Mouse (Mus musculus) midbrain, postnatal 0 days (tissue): ENCODE results near the gene Vegfa. TPM values are rescaled to one million over a fixed set of nuclear protein-coding genes. Genes with fewer than 3 reads are reported as not detected.

Source experiments
- ATAC-seq: fragments of 200-750 bp; cut with Nextera tagmentation; 2 replicates; pipeline ENCODE4 v1.8.0; 2017; ENCODE audit warnings: moderate number of reproducible peaks, mild to moderate bottlenecking, moderate TSS enrichment, moderate library complexity; ENCODE audit not compliant: low FRiP score
- DNase-seq: peaks from one replicate; pipeline ENCODE4 v3.0.0-alpha.2; 2015; ENCODE audit warnings: low spot score
- H3K27ac ChIP-seq: fragments of 300-500 bp; sonication (generic); 2 replicates; pipeline ENCODE4 v1.5.1; 2014; ENCODE audit warnings: low read depth, mild to moderate bottlenecking, low read length, mixed read lengths
- H3K27me3 ChIP-seq: fragments of 300-500 bp; sonication (generic); 2 replicates; pipeline ENCODE4 v1.6.1; 2014; ENCODE audit warnings: low read length, control low read depth, mixed read lengths; ENCODE audit not compliant: insufficient read depth
- H3K36me3 ChIP-seq: fragments of 300-500 bp; sonication (generic); 2 replicates; pipeline ENCODE4 v1.6.1; 2014; ENCODE audit warnings: low read length, control low read depth, mixed read lengths; ENCODE audit not compliant: insufficient read depth
- H3K4me1 ChIP-seq: fragments of 300-500 bp; sonication (generic); 2 replicates; pipeline ENCODE4 v1.6.1; 2014; ENCODE audit warnings: mild to moderate bottlenecking, control low read depth, antibody characterized with exemption, low read length, mixed read lengths; ENCODE audit not compliant: insufficient read depth
- H3K4me2 ChIP-seq: fragments of 300-500 bp; sonication (generic); 2 replicates; pipeline ENCODE4 v1.6.1; 2014; ENCODE audit warnings: low read depth, mild to moderate bottlenecking, low read length, mixed read lengths; ENCODE audit not compliant: poor library complexity, severe bottlenecking
- H3K4me3 ChIP-seq: fragments of 300-500 bp; sonication (generic); 2 replicates; pipeline ENCODE4 v1.5.1; 2014; ENCODE audit warnings: low read depth, mild to moderate bottlenecking, low read length, moderate library complexity
- H3K9ac ChIP-seq: fragments of 300-500 bp; sonication (generic); replicated peaks from 2 replicates; pipeline ENCODE4 v1.6.1; 2014; ENCODE audit warnings: mild to moderate bottlenecking, low read length, moderate library complexity, mixed read lengths; ENCODE audit not compliant: poor library complexity, severe bottlenecking
- H3K9me3 ChIP-seq: fragments of 300-500 bp; sonication (generic); 2 replicates; pipeline ENCODE4 v1.6.1; 2016; ENCODE audit warnings: low read length, control low read depth
- CTCF ChIP-seq: IDR thresholded peaks from 2 replicates; pipeline ENCODE4 v1.5.1; 2016; ENCODE audit warnings: antibody characterized with exemption, mild to moderate bottlenecking
- WGBS: fragments of 180-500 bp; shearing (Covaris S2); extraction: QIAGEN DNeasy Blood & Tissue Kit; methylation state at CpG from one replicate; pipeline ENCODE4 v1.1.7; 2014; 5-methylcytosine and 5-hydroxymethylcytosine counted together
- polyA plus RNA-seq: library from polyadenylated mRNA; unstranded; fragments of >200 nt; fragmentation: Nextera tagmentation; extraction: Ambion mirVana; gene quantifications from 2 replicates; pipeline ENCODE4 v1.2.1, GENCODE M21; 2015
- total RNA-seq: library from RNA; depleted of rRNA; stranded (reverse); fragments of >200 nt; gene quantifications from 2 replicates; pipeline ENCODE4 v1.2.3, GENCODE M21; 2014

Gene Vegfa
- total and polyA plus RNA-seq, 2 experiments from 2014 or later, result 3.0 to 105 TPM

DNA sequence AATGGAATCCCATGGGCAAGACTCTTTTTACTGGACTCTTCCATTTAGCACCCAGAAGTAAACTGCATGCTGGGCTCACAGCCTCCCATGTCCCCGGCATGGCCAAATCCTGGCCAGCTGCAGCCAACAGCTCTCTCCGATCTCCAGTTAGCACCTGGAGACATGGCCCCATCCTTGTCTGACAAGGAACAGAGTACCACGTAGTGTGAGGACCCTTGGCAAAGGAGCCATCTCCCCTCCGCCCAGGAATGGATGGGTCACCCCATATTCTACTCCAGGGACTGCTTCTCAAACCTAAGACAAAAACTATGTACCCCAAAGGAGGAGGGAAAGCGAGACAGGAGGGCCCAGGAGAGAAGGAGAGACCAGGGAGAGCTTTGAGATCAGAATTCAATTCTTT lies 15.6 kb downstream of the Vegfa start:
- DNase-seq (no peak), ATAC-seq (no peak)
- H3K36me3 ChIP-seq, result peaks cover 37% of the 10 kb centered on the region
- H3K27me3 ChIP-seq, result no peaks in the 10 kb centered on the region
- H3K9ac ChIP-seq, result no peak overlapping the region
- no peaks in the 10 kb centered on the region for H3K4me1 ChIP-seq
- no peak overlapping the region for H3K27ac ChIP-seq
- WGBS, result 94% methylated on average over 5 of the region's 5 CpGs
- H3K9me3 ChIP-seq, result no peaks in the 10 kb centered on the region
- H3K4me2 ChIP-seq, result no peak overlapping the region
- TF ChIP-seq CTCF, result no peak
- H3K4me3 ChIP-seq, result no peak overlapping the region

DNA sequence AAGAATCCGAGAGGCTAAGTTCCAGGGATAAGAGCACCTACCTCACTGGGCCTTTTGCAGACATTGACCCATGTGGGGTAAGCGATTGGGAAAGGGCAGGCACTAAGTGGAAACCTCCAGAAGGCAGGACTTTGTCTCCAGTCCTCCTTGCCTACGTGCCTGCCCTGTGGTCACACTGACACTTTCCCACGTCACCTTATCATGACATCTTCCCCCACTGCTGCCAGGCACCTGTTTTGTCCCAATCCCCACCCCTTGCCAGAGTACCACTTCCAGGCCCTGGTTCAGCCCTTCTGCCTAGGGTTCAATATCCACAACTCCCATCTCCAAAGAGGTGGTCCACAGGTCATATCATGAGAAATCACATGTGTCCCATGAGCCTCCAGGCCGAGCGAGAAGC lies 16.2 kb downstream of the Vegfa start:
- 95% methylated on average over 6 of the region's 6 CpGs for WGBS
- H3K27ac ChIP-seq, result no peak overlapping the region
- H3K27me3 ChIP-seq, result no peaks in the 10 kb centered on the region
- no peak overlapping the region for H3K4me3 ChIP-seq
- DNase-seq (no peak), ATAC-seq (no peak)
- no peak overlapping the region for H3K9ac ChIP-seq
- H3K4me2 ChIP-seq, result no peak overlapping the region
- peaks cover 32% of the 10 kb centered on the region for H3K36me3 ChIP-seq
- TF ChIP-seq CTCF, result no peak
- no peaks in the 10 kb centered on the region for H3K4me1 ChIP-seq
- H3K9me3 ChIP-seq, result no peaks in the 10 kb centered on the region

DNA sequence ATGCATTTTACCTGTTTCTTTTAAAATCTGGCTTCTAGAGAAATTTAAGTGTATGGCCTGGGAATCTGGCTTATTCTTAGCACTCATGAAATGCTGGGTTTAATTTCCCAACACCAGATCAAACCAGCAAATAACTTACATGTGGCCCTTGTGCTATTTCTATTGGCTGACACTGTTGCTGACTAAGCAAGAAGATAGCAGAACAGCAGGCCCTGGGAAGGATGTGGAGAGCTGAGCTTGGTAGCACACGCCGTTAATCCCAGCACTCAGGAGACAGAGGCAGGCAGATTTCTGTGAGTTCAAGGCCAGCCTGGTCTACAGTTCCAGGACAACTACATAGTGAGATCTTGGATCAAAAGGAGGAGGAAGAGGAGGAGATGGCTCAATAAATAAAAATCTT lies 17.2 kb downstream of the Vegfa start:
- H3K27me3 ChIP-seq, result no peaks in the 10 kb centered on the region
- H3K4me1 ChIP-seq, result no peaks in the 10 kb centered on the region
- DNase-seq (no peak), ATAC-seq (no peak)
- no peak overlapping the region for H3K27ac ChIP-seq
- TF ChIP-seq CTCF, result no peak
- no peak overlapping the region for H3K9ac ChIP-seq
- WGBS, result 92% methylated on average over 2 of the region's 2 CpGs
- peaks cover 22% of the 10 kb centered on the region for H3K36me3 ChIP-seq
- no peak overlapping the region for H3K4me2 ChIP-seq
- no peaks in the 10 kb centered on the region for H3K9me3 ChIP-seq
- H3K4me3 ChIP-seq, result no peak overlapping the region

DNA sequence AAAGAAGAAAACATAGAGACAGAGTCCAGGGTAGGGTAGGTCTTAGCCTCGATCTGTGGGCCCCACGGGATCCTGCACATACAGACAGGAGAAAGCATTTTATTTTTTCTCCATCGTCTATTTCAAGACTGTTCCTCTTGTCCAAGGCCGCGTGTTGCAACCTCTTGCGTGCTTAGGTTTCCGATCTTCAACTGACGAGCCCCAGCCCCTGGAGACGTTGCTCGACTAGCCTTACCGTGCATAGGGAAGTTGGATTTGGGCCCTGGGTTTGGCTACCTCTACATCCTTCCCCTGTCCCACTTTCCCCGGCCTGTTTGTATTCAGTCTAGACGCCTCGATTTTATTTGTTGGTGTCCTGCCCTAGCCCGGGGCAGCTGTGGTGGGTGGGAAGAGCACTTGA lies 18.6 kb downstream of the Vegfa start:
- Histone ChIP-seq H3K4me3 (no peak overlapping the region), H3K4me1 (no peaks in the 10 kb centered on the region), H3K9ac (no peak overlapping the region), H3K27me3 (no peaks in the 10 kb centered on the region), H3K27ac (no peak overlapping the region), H3K4me2 (no peak overlapping the region), H3K36me3 (peaks cover 11% of the 10 kb centered on the region), H3K9me3 (no peaks in the 10 kb centered on the region)
- ATAC-seq, result no peak
- no peak for DNase-seq
- TF ChIP-seq CTCF, result no peak
- WGBS, result 90% methylated on average over 15 of the region's 15 CpGs

DNA sequence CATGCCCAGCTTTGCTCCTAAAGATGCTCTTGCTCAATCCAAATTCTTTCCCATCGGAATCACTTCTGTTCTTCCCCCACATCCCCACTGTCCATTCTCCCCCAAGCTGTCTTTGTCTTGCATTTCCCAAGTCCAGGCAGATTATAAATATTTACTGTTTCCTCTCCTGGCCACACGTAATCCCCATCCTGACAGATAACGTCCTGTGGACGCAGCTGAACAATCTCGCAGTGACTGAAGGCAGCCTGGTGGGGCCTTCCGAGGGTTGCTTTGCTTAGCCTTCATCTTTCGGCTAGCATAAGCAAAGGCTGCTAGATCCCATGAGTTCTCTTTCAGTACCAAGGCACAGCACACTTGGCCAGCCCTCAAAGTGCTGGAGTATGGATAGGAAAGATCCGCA lies 20.0 kb downstream of the Vegfa start:
- DNase-seq (no peak), ATAC-seq (no peak)
- Histone ChIP-seq H3K4me3 (no peak overlapping the region), H3K4me1 (no peaks in the 10 kb centered on the region), H3K36me3 (0 out of 2 replicates have a peak, but pooled peaks cover 4% of the 10 kb centered on the region), H3K4me2 (no peak overlapping the region), H3K27ac (no peak overlapping the region), H3K27me3 (no peaks in the 10 kb centered on the region), H3K9ac (no peak overlapping the region), H3K9me3 (no peaks in the 10 kb centered on the region)
- WGBS, result 74% methylated on average over 8 of the region's 8 CpGs
- TF ChIP-seq CTCF, result no peak

DNA sequence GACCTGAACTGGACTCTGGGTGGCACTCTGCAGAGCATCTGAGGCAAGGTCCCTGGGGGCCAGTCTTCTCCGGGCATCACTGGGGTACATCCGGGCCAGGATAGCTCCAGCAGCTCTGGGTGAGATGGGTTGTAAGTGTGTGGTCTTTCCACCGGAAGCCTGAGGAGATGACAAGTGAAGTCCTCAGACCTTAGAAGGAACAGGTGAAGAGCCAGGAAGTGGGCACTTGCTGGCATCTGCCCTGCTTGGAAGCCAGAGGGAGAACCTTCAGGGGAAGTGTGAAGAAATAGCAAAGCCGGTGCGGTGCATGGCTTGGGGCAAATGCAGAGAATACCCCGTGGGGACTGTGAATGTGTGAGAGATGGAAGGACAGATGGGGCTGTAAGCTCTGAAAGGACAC lies 21.7 kb downstream of the Vegfa start:
- Histone ChIP-seq H3K36me3 (no peaks in the 10 kb centered on the region), H3K27ac (no peak overlapping the region), H3K27me3 (no peaks in the 10 kb centered on the region), H3K9me3 (no peaks in the 10 kb centered on the region), H3K4me3 (no peak overlapping the region), H3K4me1 (no peaks in the 10 kb centered on the region), H3K4me2 (no peak overlapping the region), H3K9ac (no peak overlapping the region)
- no peak for TF ChIP-seq CTCF
- no peak for ATAC-seq
- WGBS, result 90% methylated on average over 6 of the region's 6 CpGs
- no peak for DNase-seq
